Mouse (Mus musculus) limb, embryonic 12.5 days (tissue): ENCODE measurements around the gene Htt. TPM values are rescaled to one million over a fixed set of nuclear protein-coding genes. Genes with fewer than 3 reads are reported as not detected.

Source experiments
- ATAC-seq: fragments of 200-750 bp; cut with Nextera tagmentation; 2 replicates; pipeline ENCODE4 v1.8.0; 2017; ENCODE audit warnings: low read depth, moderate TSS enrichment; ENCODE audit not compliant: insufficient number of reproducible peaks, insufficient read depth, low FRiP score, low TSS enrichment
- H3K27ac ChIP-seq: fragments of 300-500 bp; sonication (generic); 2 replicates; pipeline ENCODE4 v1.5.1; 2016; ENCODE audit warnings: mild to moderate bottlenecking, moderate library complexity
- H3K27me3 ChIP-seq: fragments of 300-500 bp; sonication (generic); 2 replicates; pipeline ENCODE4 v1.6.1; 2016; ENCODE audit warnings: mild to moderate bottlenecking, moderate library complexity
- H3K36me3 ChIP-seq: fragments of 300-500 bp; sonication (generic); 2 replicates; pipeline ENCODE4 v1.6.1; 2016; ENCODE audit warnings: mild to moderate bottlenecking, moderate library complexity
- H3K4me1 ChIP-seq: fragments of 300-500 bp; sonication (generic); replicated peaks from 2 replicates; pipeline ENCODE4 v1.6.1; 2016
- H3K4me2 ChIP-seq: fragments of 300-500 bp; sonication (generic); 2 replicates; pipeline ENCODE4 v1.6.1; 2016; ENCODE audit warnings: mild to moderate bottlenecking, moderate library complexity
- H3K4me3 ChIP-seq: fragments of 300-500 bp; sonication (generic); replicated peaks from 2 replicates; pipeline ENCODE4 v1.5.1; 2016; ENCODE audit warnings: mild to moderate bottlenecking
- H3K9ac ChIP-seq: fragments of 300-500 bp; sonication (generic); replicated peaks from 2 replicates; pipeline ENCODE4 v1.6.1; 2016; ENCODE audit warnings: mild to moderate bottlenecking, moderate library complexity
- H3K9me3 ChIP-seq: fragments of 300-500 bp; sonication (generic); 2 replicates; pipeline ENCODE4 v1.6.1; 2016; ENCODE audit warnings: mild to moderate bottlenecking, moderate library complexity
- WGBS: fragments of 180-500 bp; shearing (Covaris S2); methylation state at CpG from one replicate; pipeline ENCODE4 v1.1.7; 2016; 5-methylcytosine and 5-hydroxymethylcytosine counted together
- microRNA counts: library from miRNA; unstranded; fragments of <30 nt; microRNA quantifications from one replicate; lab custom pipeline; 2017
- microRNA-seq: library from miRNA; unstranded; fragments of <30 nt; microRNA quantifications from one replicate; pipeline ENCODE4, GENCODE M21; 2017
- polyA plus RNA-seq: library from polyadenylated mRNA; unstranded; fragments of >200 nt; fragmentation: Nextera tagmentation; extraction: Ambion mirVana; gene quantifications from 2 replicates; pipeline ENCODE4 v1.2.1, GENCODE M21; 2016

Gene Htt
- polyA plus RNA-seq, 1 experiment from 2014 or later, result 18.5 TPM

- WGBS, result 74% methylated on average over 6 of the region's 6 CpGs
- H3K9ac ChIP-seq, result no peak overlapping the region
- H3K9me3 ChIP-seq, result no peaks in the 10 kb centered on the region; the same call in 1 of the 2 replicates
- no peak overlapping the region for H3K4me2 ChIP-seq
- no peaks in the 10 kb centered on the region for H3K27me3 ChIP-seq
- H3K27ac ChIP-seq, result no peak overlapping the region
- H3K4me1 ChIP-seq, result peaks cover 50% of the 10 kb centered on the region
- peaks cover 29% of the 10 kb centered on the region for H3K36me3 ChIP-seq
- no peak overlapping the region for H3K4me3 ChIP-seq
- no peak for ATAC-seq
Observed at GRCm38 (mm10) chr5:34954508-34954907, 193.0 kb downstream of the Htt start.

GRCm38 (mm10) chr5:34955630-34956029, 194.1 kb downstream of the Htt start:
- 59% methylated on average over 5 of the region's 5 CpGs for WGBS
- H3K36me3 ChIP-seq, result peaks cover 29% of the 10 kb centered on the region
- ATAC-seq, result no peak
- H3K27ac ChIP-seq, result no peak overlapping the region
- no peaks in the 10 kb centered on the region; the same call in 1 of the 2 replicates for H3K9me3 ChIP-seq
- no peak overlapping the region for H3K4me2 ChIP-seq
- H3K9ac ChIP-seq, result no peak overlapping the region
- no peak overlapping the region for H3K4me3 ChIP-seq
- H3K27me3 ChIP-seq, result no peaks in the 10 kb centered on the region
- peaks cover 46% of the 10 kb centered on the region for H3K4me1 ChIP-seq

GRCm38 (mm10) chr5:34956151-34956550, 194.6 kb downstream of the Htt start:
- H3K36me3 ChIP-seq, result peaks cover 28% of the 10 kb centered on the region
- H3K4me1 ChIP-seq, result peaks cover 41% of the 10 kb centered on the region
- WGBS, result 83% methylated on average over 7 of the region's 7 CpGs
- H3K27ac ChIP-seq, result no peak overlapping the region
- H3K27me3 ChIP-seq, result no peaks in the 10 kb centered on the region
- no peak for ATAC-seq
- no peak overlapping the region for H3K4me3 ChIP-seq
- no peak overlapping the region for H3K4me2 ChIP-seq
- H3K9ac ChIP-seq, result no peak overlapping the region
- H3K9me3 ChIP-seq, result no peaks in the 10 kb centered on the region; the same call in 1 of the 2 replicates

GRCm38 (mm10) chr5:34957015-34957414, 195.5 kb downstream of the Htt start:
- Histone ChIP-seq H3K4me1 (peaks cover 40% of the 10 kb centered on the region), H3K9ac (no peak overlapping the region), H3K4me3 (no peak overlapping the region), H3K27me3 (no peaks in the 10 kb centered on the region), H3K27ac (no peak overlapping the region), H3K9me3 (no peaks in the 10 kb centered on the region; the same call in 1 of the 2 replicates), H3K36me3 (peaks cover 21% of the 10 kb centered on the region), H3K4me2 (no peak overlapping the region)
- WGBS, result 90% methylated on average over 2 of the region's 2 CpGs
- no peak for ATAC-seq

GRCm38 (mm10) chr5:34960021-34960420, 198.5 kb downstream of the Htt start:
- no peak overlapping the region for H3K4me2 ChIP-seq
- no peak overlapping the region for H3K9ac ChIP-seq
- 83% methylated on average over 1 of the region's 1 CpGs for WGBS
- H3K27ac ChIP-seq, result no peak overlapping the region
- H3K27me3 ChIP-seq, result no peaks in the 10 kb centered on the region
- H3K4me3 ChIP-seq, result no peak overlapping the region
- H3K4me1 ChIP-seq, result peaks cover 35% of the 10 kb centered on the region
- no peak for ATAC-seq
- H3K9me3 ChIP-seq, result no peaks in the 10 kb centered on the region
- peaks cover 20% of the 10 kb centered on the region for H3K36me3 ChIP-seq

MicroRNAs encoded within 50 kb of the gene (microRNA counts, 519-probe panel; counts per million panel counts)
- microRNA mmu-miR-467g (lab: Ali Mortazavi, UCI), result not detected

Small RNA genes lying within 50 kb of the gene (microRNA-seq; reads per million reads assigned to microRNA genes)
- gene Mir467g, result not detected

Other genes with a start within 250 kb of the Htt start
- gene Tnip2, start 247.7 kb upstream of the Htt start, polyA plus RNA-seq, result 9.6 and 10.8 TPM in 2 replicates
- gene Sh3bp2, start 235.9 kb upstream of the Htt start, polyA plus RNA-seq, result 9.7 and 12.0 TPM in 2 replicates
- gene Add1, start 188.1 kb upstream of the Htt start, polyA plus RNA-seq, result 173 and 189 TPM in 2 replicates
- 107 and 120 TPM in 2 replicates for gene Mfsd10, start 124.5 kb upstream of the Htt start, polyA plus RNA-seq
- 30.9 and 32.7 TPM in 2 replicates for gene Nop14, start 101.6 kb upstream of the Htt start, polyA plus RNA-seq
- gene Grk4, start 101.4 kb upstream of the Htt start, polyA plus RNA-seq, result 4.0 and 4.3 TPM in 2 replicates
- gene Msantd1, start 146.3 kb downstream of the Htt start, polyA plus RNA-seq, result 0.42 and 0.73 TPM in 2 replicates
- 57.3 and 59.7 TPM in 2 replicates for gene Rgs12, start 187.7 kb downstream of the Htt start, polyA plus RNA-seq